Mouse (Mus musculus) heart, postnatal 14 days (tissue): ENCODE measurements around the gene Otor. TPM values are rescaled to one million over a fixed set of nuclear protein-coding genes. Genes with fewer than 3 reads are reported as not detected.

Experiments
- DNase-seq, 2 experiments: peaks; one replicate each; pipeline ENCODE4 v3.0.0; 2021 to 2022
- intact Hi-C: fragments of 180-260 bp; cut with DNase I; formaldehyde crosslinking; loops from one replicate; pipeline ENCODE4 v1.15.1; 2025
- long read RNA-seq, 2 experiments: library from polyadenylated mRNA; stranded (forward); transcript quantifications; one replicate each; pipeline ENCODE4 v2.0.0; 2021
- total RNA-seq, 2 experiments: library from RNA; stranded (reverse); gene quantifications; 2 replicates each; pipeline ENCODE4 v1.2.3; 2021

Gene Otor
- total RNA-seq = not detected
- long read RNA-seq, experiment 1 = 0 reads
- long read RNA-seq, experiment 2 = 0 reads

DNA sequence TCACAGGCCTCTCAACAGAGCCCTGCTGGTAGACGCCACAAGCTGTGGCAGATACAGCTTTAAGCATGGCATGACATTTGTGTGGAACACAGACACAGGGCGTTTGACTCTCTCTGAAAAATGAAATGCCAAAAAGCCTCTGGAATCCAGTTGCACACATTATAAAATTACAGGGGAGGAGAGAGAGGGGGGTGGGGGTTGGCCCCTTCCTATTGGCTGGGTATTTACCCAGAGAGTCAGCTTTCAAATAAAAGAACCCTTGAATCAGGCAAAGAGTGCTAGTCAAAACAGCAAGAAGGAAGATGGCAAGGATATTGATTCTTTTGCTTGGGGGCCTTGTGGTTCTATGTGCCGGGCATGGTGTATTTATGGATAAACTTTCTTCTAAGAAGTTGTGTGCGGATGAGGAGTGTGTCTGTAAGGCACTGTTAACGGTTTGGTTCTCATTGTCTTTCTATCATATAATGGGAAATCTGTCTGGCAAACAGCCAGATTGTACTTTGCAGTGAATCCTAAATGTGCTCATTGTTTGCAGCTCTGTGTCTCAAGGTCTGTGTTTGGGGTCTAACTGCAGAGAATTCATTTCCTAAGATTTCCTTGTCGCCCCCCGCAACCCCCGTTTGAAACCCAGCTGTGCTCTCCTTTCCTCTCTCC lies at the start of gene Otor:
Otor (plus strand) TSS at position 276 of the 654 bp plus-strand sequence.
- intact Hi-C loops = no loop called here
- DNase-seq = no peak

- intact Hi-C loops = no loop called here
- DNase-seq = no peak
Measured at GRCm38 (mm10) chr2:143031283-143031682, 47.0 kb upstream of the Otor start.

- no peak for DNase-seq
- intact Hi-C loops = no loop called here
Measured at GRCm38 (mm10) chr2:143032378-143033255, 45.7 kb upstream of the Otor start.

- intact Hi-C loops = no loop called here
Measured at GRCm38 (mm10) chr2:143034350-143035085, 43.8 kb upstream of the Otor start.

GRCm38 (mm10) chr2:143035086-143035593 lies 43.1 kb upstream of the Otor start:
- intact Hi-C loops = no loop called here
- peak; percentile 3 for DNase-seq

More at GRCm38 (mm10) chr2:143034350-143035085, 43.8 kb upstream of the Otor start:
- no peak for DNase-seq

DNA sequence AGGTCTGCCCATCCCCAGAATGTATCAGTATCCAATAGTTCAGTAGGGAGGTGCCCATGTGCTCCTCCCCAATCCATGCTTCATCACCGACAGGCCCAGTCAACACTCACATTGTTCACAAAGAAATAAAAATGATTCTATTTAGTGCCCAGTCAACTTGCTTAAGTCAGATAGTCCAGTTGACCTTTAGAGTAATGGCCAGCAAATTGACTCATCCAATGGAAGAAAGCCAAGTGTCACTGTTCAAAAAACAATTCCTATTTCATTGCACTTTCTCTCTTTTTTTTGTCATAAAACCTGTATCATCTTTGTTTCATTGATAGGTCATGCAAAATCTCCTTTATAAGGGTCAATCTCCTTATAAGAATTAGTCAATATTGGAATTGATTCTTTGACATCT lies 36.7 kb upstream of the Otor start:
- no peak for DNase-seq
- intact Hi-C loops = no loop called here

- DNase-seq = no peak
- intact Hi-C loops = no loop called here
Measured at GRCm38 (mm10) chr2:143055251-143055650, 23.0 kb upstream of the Otor start.

DNA sequence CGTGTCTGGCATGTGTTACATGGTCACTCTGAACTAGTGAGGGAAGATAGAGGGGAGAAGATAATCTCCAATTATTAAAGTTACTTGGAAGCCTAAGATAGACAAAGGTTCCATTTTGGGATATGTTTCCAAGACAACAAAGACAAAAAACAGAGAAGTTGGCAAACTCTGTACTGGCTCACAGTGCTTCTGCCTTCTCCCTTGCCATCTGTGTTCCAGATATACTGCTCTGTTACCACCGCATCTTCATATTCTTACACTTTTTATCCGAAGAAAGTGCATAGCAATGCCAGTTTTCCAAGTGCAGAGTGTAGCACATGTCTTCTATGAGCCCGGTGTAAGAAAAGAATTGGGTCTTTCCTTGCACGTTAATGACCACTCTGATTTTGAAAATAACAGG lies 21.5 kb upstream of the Otor start:
- DNase-seq = no peak
- intact Hi-C loops = no loop called here

- intact Hi-C loops = loop anchor here (5.0 kb wide), 1 partner anchor 160 kb away; the partner anchor contains the start of gene Kif16b
- DNase-seq = no peak
Measured at GRCm38 (mm10) chr2:143062432-143062811, 15.9 kb upstream of the Otor start.

- DNase-seq = peak; percentile 92 to 95
- intact Hi-C loops = loop anchor here (5.0 kb wide), 1 partner anchor 161 kb away; the partner anchor contains the start of gene Kif16b
Measured at GRCm38 (mm10) chr2:143062812-143063792, 15.2 kb upstream of the Otor start, which contains the start of gene Snrpb2. TSS of gene Snrpb2 (plus strand) at chr2:143063039.

GRCm38 (mm10) chr2:143065914-143066313 lies 12.4 kb upstream of the Otor start:
- no peak for DNase-seq
- intact Hi-C loops = no loop called here

DNA sequence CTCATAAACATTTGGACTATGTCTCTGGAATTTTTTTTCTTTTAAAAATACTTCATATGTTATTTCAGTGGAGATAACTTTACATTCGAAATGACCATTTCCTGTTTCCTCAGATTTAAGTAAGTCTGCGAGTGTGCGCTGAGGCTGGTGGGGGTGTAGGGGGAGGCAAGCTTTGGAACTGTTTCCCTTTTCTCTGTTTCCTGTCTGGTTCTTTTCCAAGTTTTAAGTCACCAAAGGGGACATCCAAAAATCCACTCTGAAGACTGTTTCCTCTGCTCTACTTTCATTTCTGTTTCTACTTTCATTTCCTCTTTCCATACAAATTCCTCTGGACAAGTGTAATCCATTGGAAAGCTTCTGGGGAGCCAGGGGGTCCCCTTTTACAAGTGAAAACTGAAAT lies 3.4 kb downstream of the Otor start:
- intact Hi-C loops = no loop called here
- DNase-seq = peak; percentile 2 to 8

DNA sequence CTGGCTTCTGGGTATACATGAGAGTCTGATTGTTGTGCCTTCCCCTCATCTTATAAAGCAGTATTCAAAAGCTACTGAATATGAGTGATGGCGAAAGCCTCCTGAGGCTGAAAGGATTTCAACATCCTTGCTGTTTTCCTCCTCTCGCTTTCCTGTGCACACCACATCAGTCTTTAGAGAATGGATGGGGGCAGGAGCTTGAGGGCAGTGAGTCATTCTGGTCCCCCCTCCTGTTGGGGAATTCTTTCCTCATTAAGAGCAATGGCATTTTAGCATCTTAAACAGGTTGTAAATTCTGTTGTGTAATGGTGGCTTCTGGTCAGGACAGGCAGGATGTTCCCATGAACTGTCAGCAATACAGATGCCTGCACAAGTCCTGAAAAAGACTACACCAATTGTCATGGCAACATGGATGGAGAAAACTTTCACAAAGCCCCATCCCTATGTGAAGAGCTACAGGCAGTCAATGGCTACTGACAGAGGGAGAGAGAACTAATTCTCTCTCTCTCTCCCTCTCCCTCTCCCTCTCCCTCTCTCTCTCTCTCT lies 6.7 kb downstream of the Otor start:
- DNase-seq = no peak
- intact Hi-C loops = no loop called here

- no peak for DNase-seq
- intact Hi-C loops = loop anchor here (5.0 kb wide), 2 partner anchors 123 to 233 kb away; no protein-coding TSS in a partner anchor
Measured at GRCm38 (mm10) chr2:143089866-143090265, 11.6 kb downstream of the Otor start.

- intact Hi-C loops = loop anchor here (5.0 kb wide), 2 partner anchors 126 to 236 kb away; no protein-coding TSS in a partner anchor
- peak; percentile 40 to 68 for DNase-seq
Measured at GRCm38 (mm10) chr2:143093726-143094125, 15.5 kb downstream of the Otor start.

DNA sequence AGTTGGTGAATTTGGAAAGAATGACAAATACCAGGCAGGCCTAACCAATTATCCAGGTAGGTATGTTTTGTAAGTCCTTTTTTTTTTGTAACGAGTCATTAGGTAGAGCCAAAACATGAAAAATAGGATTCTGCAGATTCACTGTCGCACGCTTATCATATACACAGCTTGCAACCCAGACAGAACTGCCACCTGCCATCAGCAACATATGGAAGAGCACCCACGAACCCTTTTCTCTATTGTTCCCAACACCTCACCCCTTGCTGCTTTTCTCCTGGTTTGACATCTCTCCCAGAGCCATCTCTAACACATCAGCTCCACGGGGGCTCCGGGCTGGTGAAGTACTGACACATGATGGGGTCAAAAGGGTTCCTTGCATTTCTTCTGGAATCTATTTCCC lies 16.5 kb downstream of the Otor start:
- DNase-seq = no peak
- intact Hi-C loops = loop anchor here (5.0 kb wide), 2 partner anchors 127 to 237 kb away; no protein-coding TSS in a partner anchor

DNA sequence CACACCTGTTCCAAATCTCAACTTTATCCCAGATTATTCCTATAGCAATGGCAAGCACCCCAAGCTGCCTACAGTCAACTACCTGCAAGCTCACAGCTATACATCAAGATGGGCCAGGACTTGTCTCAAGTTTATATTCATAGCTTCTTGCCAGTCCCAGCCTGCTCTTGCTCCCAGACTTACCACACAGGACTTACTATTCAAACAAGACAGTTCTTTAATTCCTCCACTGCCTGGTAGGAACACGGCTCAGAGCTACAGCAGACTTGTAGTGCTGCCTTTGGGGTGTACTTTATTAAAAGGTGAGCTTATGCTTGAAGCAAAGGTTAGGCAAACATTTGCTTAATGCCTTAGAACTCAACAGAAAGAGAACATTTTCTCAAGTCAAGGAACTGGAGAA lies 18.9 kb downstream of the Otor start:
- intact Hi-C loops = no loop called here
- DNase-seq = no peak

GRCm38 (mm10) chr2:143113859-143114258 lies 35.6 kb downstream of the Otor start:
- DNase-seq = peak in 1 of 2 experiments; percentile 12
- intact Hi-C loops = loop anchor here (2.0 to 10.0 kb wide), 3 partner anchors 663 to 1338 kb away; no protein-coding TSS in a partner anchor

- DNase-seq = no peak
- intact Hi-C loops = loop anchor here (5.0 to 10.0 kb wide), 2 partner anchors 1100 to 1338 kb away; no protein-coding TSS in a partner anchor
Measured at GRCm38 (mm10) chr2:143114716-143115115, 36.4 kb downstream of the Otor start.
